Mouse (Mus musculus) limb, embryonic 15.5 days (tissue): ENCODE results near the gene Slc22a12. TPM values are rescaled to one million over a fixed set of nuclear protein-coding genes. Genes with fewer than 3 reads are reported as not detected.
A peak's percentile ranks its signal among the peaks of the same experiment; 100 is the strongest.

ENCODE experiments used
- ATAC-seq: fragments of 200-750 bp; cut with Nextera tagmentation; 2 replicates; pipeline ENCODE4 v1.8.0; 2017; ENCODE audit warnings: low read depth, moderate TSS enrichment; ENCODE audit not compliant: insufficient number of reproducible peaks, low FRiP score, low TSS enrichment
- H3K27ac ChIP-seq: fragments of 300-500 bp; sonication (generic); 2 replicates; pipeline ENCODE4 v1.5.1; 2015; ENCODE audit warnings: moderate library complexity, mild to moderate bottlenecking, inconsistent platforms
- H3K27me3 ChIP-seq: fragments of 300-500 bp; sonication (generic); 2 replicates; pipeline ENCODE4 v1.6.1; 2015; ENCODE audit warnings: inconsistent platforms
- H3K36me3 ChIP-seq: fragments of 300-500 bp; sonication (generic); 2 replicates; pipeline ENCODE4 v1.6.1; 2015; ENCODE audit warnings: inconsistent platforms
- H3K4me1 ChIP-seq: fragments of 300-500 bp; sonication (generic); 2 replicates; pipeline ENCODE4 v1.6.1; 2015; ENCODE audit warnings: inconsistent platforms
- H3K4me2 ChIP-seq: fragments of 300-500 bp; sonication (generic); 2 replicates; pipeline ENCODE4 v1.6.1; 2015; ENCODE audit warnings: mild to moderate bottlenecking, inconsistent platforms
- H3K4me3 ChIP-seq: fragments of 300-500 bp; sonication (generic); 2 replicates; pipeline ENCODE4 v1.5.1; 2015; ENCODE audit warnings: mild to moderate bottlenecking, inconsistent platforms
- H3K9ac ChIP-seq: fragments of 300-500 bp; sonication (generic); 2 replicates; pipeline ENCODE4 v1.6.1; 2015; ENCODE audit warnings: inconsistent platforms
- H3K9me3 ChIP-seq: fragments of 300-500 bp; sonication (generic); 2 replicates; pipeline ENCODE4 v1.6.1; 2016; ENCODE audit warnings: inconsistent platforms
- WGBS: fragments of 180-500 bp; shearing (Covaris S2); methylation state at CpG from one replicate; pipeline ENCODE4 v1.1.7; 2015; 5-methylcytosine and 5-hydroxymethylcytosine counted together
- polyA plus RNA-seq: library from polyadenylated mRNA; unstranded; fragments of >200 nt; fragmentation: Nextera tagmentation; extraction: Ambion mirVana; gene quantifications from 2 replicates; pipeline ENCODE4 v1.2.1, GENCODE M21; 2015

Gene Slc22a12
- polyA plus RNA-seq, 1 experiment from 2014 or later: not detected

DNA sequence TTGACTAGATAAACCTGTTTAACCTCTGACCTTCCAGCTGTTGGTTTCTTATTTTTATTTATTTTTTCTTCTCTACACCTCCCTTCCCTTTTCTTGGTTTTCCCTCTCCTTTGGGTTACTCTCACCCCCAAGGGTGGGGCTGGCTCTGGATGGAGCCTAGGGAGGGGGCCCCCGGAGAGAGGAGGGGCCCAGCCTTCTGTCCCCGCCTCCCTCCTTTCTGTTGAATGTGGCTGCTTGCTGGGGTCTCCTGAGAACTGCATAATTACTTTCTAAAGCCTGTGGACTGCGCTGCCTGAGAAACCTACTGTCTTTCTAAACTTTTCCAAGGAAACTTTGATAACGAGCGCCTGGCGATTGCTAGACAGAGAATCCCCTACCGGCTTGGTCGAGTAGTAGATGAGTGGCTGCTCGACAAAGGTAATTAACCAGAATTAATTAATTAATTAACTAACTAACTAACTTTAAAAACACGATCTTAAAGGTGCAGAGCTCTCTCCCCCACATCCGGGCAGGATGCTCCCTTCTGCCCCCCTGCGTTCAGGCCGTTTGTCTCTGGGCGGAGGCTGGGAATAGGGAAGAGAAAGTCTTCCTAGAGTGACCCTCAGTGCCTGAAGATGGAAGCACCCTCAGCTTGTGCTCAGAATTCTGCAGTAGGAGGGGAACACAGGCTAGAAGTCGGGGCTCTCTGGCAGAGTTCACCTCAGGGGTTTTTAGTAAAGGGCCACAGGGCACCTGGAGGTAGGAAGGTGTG is 29.3 kb downstream of the Slc22a12 start:
- H3K4me2 ChIP-seq: no peak overlapping the region
- 10% methylated on average over 15 of the region's 15 CpGs for WGBS
- H3K9me3 ChIP-seq: no peaks in the 10 kb centered on the region
- H3K27ac ChIP-seq: no peak overlapping the region
- no peaks in the 10 kb centered on the region for H3K36me3 ChIP-seq
- H3K9ac ChIP-seq: no peak overlapping the region
- no peaks in the 10 kb centered on the region for H3K4me1 ChIP-seq
- H3K27me3 ChIP-seq: peaks cover 60% of the 10 kb centered on the region
- ATAC-seq: no peak
- no peak overlapping the region for H3K4me3 ChIP-seq

DNA sequence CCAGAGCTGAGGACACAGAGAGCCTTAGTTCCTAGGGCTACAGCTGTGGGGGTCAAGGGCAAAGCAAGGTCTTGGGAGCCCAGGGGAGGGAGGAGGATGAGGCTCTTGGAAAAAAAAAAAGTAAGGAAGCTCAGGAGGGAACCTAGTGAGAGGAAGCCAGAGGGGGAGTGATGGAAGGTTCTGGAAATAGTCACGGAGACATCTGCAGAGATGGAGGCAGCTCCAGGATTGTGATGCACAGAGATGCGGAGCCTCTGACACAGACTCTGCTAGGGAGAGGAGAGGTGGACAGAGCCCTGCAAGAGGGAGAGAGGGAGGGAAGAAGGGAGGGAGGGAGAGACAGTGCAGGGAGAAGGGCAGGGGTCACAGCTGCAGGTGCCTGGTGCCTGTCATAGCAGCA is 32.3 kb downstream of the Slc22a12 start:
- Histone ChIP-seq H3K27ac (no peak overlapping the region), H3K4me3 (no peak overlapping the region), H3K4me1 (no peaks in the 10 kb centered on the region), H3K9ac (no peak overlapping the region), H3K36me3 (no peaks in the 10 kb centered on the region), H3K27me3 (peaks cover 89% of the 10 kb centered on the region), H3K4me2 (no peak overlapping the region), H3K9me3 (no peaks in the 10 kb centered on the region)
- 76% methylated on average over 2 of the region's 2 CpGs for WGBS
- no peak for ATAC-seq

GRCm38 (mm10) chr19:6509881-6510280 is 33.0 kb downstream of the Slc22a12 start:
- Histone ChIP-seq H3K4me2 (no peak overlapping the region), H3K4me3 (no peak overlapping the region), H3K9me3 (no peaks in the 10 kb centered on the region), H3K27ac (no peak overlapping the region), H3K27me3 (peaks cover 94% of the 10 kb centered on the region), H3K9ac (no peak overlapping the region), H3K4me1 (no peaks in the 10 kb centered on the region), H3K36me3 (no peaks in the 10 kb centered on the region)
- ATAC-seq: no peak
- WGBS: 68% methylated on average over 10 of the region's 10 CpGs

GRCm38 (mm10) chr19:6507393-6507792 is 35.4 kb downstream of the Slc22a12 start:
- H3K27me3 ChIP-seq: peaks cover 93% of the 10 kb centered on the region
- peaks cover 12% of the 10 kb centered on the region for H3K4me1 ChIP-seq
- no peak overlapping the region for H3K4me3 ChIP-seq
- ATAC-seq: no peak
- 36% methylated on average over 10 of the region's 10 CpGs for WGBS
- no peak overlapping the region for H3K27ac ChIP-seq
- no peaks in the 10 kb centered on the region for H3K36me3 ChIP-seq
- H3K9me3 ChIP-seq: no peaks in the 10 kb centered on the region
- H3K4me2 ChIP-seq: no peak overlapping the region
- no peak overlapping the region for H3K9ac ChIP-seq

GRCm38 (mm10) chr19:6504656-6505045 is 38.2 kb downstream of the Slc22a12 start:
- Histone ChIP-seq H3K4me2 (no peak overlapping the region), H3K36me3 (no peaks in the 10 kb centered on the region), H3K4me1 (peaks cover 20% of the 10 kb centered on the region), H3K27ac (no peak overlapping the region), H3K9ac (no peak overlapping the region), H3K27me3 (peaks cover 93% of the 10 kb centered on the region), H3K9me3 (no peaks in the 10 kb centered on the region), H3K4me3 (no peak overlapping the region)
- ATAC-seq: no peak
- 90% methylated on average over 12 of the region's 12 CpGs for WGBS

DNA sequence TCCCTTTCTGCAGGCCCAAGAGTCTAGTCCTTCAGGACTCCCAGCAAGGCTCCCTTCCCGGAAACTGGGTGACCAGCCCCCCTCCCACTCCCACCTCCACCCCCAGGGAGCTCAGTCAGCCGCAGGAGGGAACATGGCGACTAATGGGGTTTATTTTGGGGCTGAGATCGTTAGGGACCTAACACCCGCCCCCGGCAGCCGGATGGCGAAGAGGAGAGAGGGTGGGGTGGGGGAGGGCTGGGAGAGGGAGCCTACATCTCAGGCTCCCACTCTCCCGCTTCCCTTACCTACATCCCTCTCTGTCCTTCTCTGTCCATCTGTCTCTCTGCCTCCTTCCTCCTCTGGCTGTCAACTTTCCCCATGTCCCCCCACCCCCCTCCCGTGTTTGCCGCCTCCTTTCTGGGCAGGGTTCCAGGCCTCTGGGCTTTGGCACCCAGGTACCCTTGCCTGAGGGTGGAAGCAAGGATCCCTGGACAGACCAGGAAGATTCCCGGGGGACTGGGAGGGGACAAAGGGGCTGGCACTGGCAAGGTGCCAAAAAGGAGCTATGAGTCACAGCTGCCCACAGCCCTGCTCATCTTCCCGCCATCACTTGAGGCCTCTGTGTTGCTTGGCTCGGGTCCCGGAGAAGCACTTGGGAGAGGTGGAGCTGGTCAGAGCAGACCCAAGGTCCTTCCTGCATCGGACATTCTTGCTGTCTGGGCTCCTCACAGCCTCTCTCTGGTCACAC is 38.7 kb downstream of the Slc22a12 start:
- Histone ChIP-seq H3K4me1 (peaks cover 20% of the 10 kb centered on the region), H3K27ac (no peak overlapping the region), H3K36me3 (no peaks in the 10 kb centered on the region), H3K9ac (no peak overlapping the region), H3K27me3 (peaks cover 93% of the 10 kb centered on the region), H3K4me2 (no peak overlapping the region), H3K4me3 (no peak overlapping the region), H3K9me3 (no peaks in the 10 kb centered on the region)
- 28% methylated on average over 14 of the region's 16 CpGs for WGBS
- no peak for ATAC-seq

GRCm38 (mm10) chr19:6502543-6503319 is 40.1 kb downstream of the Slc22a12 start:
- peaks cover 99% of the 10 kb centered on the region for H3K27me3 ChIP-seq
- 3% methylated on average over 20 of the region's 20 CpGs for WGBS
- H3K9me3 ChIP-seq: no peaks in the 10 kb centered on the region
- ATAC-seq: no peak
- H3K4me3 ChIP-seq: peak overlapping the region; percentile 27
- H3K27ac ChIP-seq: no peak overlapping the region
- peak overlapping the region; percentile 61 for H3K4me2 ChIP-seq
- no peaks in the 10 kb centered on the region for H3K36me3 ChIP-seq
- H3K9ac ChIP-seq: no peak overlapping the region
- H3K4me1 ChIP-seq: peaks cover 29% of the 10 kb centered on the region

GRCm38 (mm10) chr19:6502035-6502541 is 40.7 kb downstream of the Slc22a12 start:
- WGBS: under 1% methylated on average over 25 of the region's 25 CpGs
- peaks cover 33% of the 10 kb centered on the region for H3K4me1 ChIP-seq
- H3K9ac ChIP-seq: no peak overlapping the region
- H3K4me3 ChIP-seq: peak overlapping the region; percentile 27
- H3K9me3 ChIP-seq: no peaks in the 10 kb centered on the region
- H3K4me2 ChIP-seq: peak overlapping the region; percentile 61
- ATAC-seq: no peak
- no peaks in the 10 kb centered on the region for H3K36me3 ChIP-seq
- H3K27ac ChIP-seq: no peak overlapping the region
- peaks cover 96% of the 10 kb centered on the region for H3K27me3 ChIP-seq

- no peak overlapping the region for H3K4me3 ChIP-seq
- no peak for ATAC-seq
- no peak overlapping the region for H3K27ac ChIP-seq
- peaks cover 35% of the 10 kb centered on the region for H3K4me1 ChIP-seq
- no peak overlapping the region for H3K4me2 ChIP-seq
- peaks cover 95% of the 10 kb centered on the region for H3K27me3 ChIP-seq
- H3K36me3 ChIP-seq: no peaks in the 10 kb centered on the region
- 52% methylated on average over 2 of the region's 2 CpGs for WGBS
- no peak overlapping the region for H3K9ac ChIP-seq
- H3K9me3 ChIP-seq: no peaks in the 10 kb centered on the region
These were observed 42.2 kb downstream of the Slc22a12 start for GRCm38 (mm10) chr19:6500636-6501025.

GRCm38 (mm10) chr19:6499860-6500635 is 42.8 kb downstream of the Slc22a12 start:
- Histone ChIP-seq H3K4me3 (no peak overlapping the region), H3K4me2 (no peak overlapping the region), H3K27me3 (peaks cover 95% of the 10 kb centered on the region), H3K9me3 (no peaks in the 10 kb centered on the region), H3K36me3 (no peaks in the 10 kb centered on the region), H3K27ac (no peak overlapping the region), H3K9ac (no peak overlapping the region), H3K4me1 (peaks cover 35% of the 10 kb centered on the region)
- no peak for ATAC-seq
- 56% methylated on average over 6 of the region's 6 CpGs for WGBS

DNA sequence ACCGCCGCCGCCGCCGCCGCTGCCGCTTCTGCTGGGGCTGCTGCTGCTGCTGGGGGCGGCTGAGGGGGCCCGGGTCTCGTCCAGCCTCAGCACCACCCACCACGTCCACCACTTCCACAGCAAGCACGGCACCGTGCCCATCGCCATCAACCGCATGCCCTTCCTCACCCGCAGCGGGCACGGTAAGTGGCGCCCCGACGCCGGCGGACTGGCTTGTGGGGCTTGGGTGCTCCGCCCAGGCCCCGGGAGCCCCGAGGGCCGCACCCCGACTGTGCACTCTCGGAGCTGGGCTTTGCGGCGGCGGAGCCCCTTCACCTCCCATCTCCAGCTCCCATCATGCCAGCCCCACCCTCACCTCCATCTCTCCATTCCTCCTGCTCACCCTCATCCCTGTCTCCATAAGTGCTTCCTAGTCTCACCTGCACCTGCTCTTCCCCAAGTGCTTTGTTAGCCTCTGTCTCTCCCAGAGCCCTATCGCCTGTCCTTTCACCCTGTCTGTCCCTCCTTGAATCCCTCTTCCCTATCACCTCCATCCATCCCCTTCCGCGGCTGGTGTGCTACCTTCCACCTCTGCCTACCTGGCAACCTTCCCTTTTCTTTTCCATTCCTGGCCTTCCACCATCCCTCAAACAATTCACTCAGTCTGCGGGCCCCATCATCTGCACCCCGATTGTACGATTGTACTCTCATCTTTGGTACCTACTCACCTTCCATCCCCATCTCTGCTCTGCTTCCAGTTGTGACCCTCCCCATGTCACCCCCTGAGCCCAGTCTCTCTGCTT is 44.3 kb downstream of the Slc22a12 start:
- H3K27me3 ChIP-seq: peaks cover 92% of the 10 kb centered on the region
- no peaks in the 10 kb centered on the region for H3K9me3 ChIP-seq
- 5% methylated on average over 26 of the region's 38 CpGs for WGBS
- no peaks in the 10 kb centered on the region for H3K36me3 ChIP-seq
- ATAC-seq: no peak
- no peak overlapping the region for H3K9ac ChIP-seq
- H3K4me1 ChIP-seq: peaks cover 29% of the 10 kb centered on the region
- H3K27ac ChIP-seq: no peak overlapping the region
- H3K4me2 ChIP-seq: peak overlapping the region; percentile 87
- H3K4me3 ChIP-seq: peak overlapping the region; percentile 48
